Mouse (Mus musculus) gastrocnemius, postnatal 4 days (tissue): ENCODE measurements at regions not wholly inside any gene's neighbourhood (a gene's known extent, or its start where the extent isn't known, plus 50 kb on each side); places are given as distances from the start of the nearest gene placed in this dataset.

ENCODE experiments used
- DNase-seq, 2 experiments: peaks; one replicate each; pipeline ENCODE4 v3.0.0; 2021 to 2022; ENCODE audit warnings: low spot score in 2 of 2, mixed read lengths in 2 of 2

- DNase-seq = no peak
These were observed 56.1 kb upstream of the Rbfox1 start for GRCm38 (mm10) chr16:5829071-5829470.

GRCm38 (mm10) chr16:5823316-5823715, 61.8 kb upstream of the Rbfox1 start:
- DNase-seq = no peak

- no peak for DNase-seq
These were observed 68.0 kb upstream of the Rbfox1 start for GRCm38 (mm10) chr16:5817166-5817565.

- DNase-seq = no peak
These were observed 72.8 kb upstream of the Rbfox1 start for GRCm38 (mm10) chr16:5812245-5812820.

- no peak for DNase-seq
These were observed 73.5 kb upstream of the Rbfox1 start for GRCm38 (mm10) chr16:5811654-5811992.

- no peak for DNase-seq
These were observed 74.0 kb upstream of the Rbfox1 start for GRCm38 (mm10) chr16:5810986-5811653.

GRCm38 (mm10) chr16:5798188-5798587, 87.0 kb upstream of the Rbfox1 start:
- no peak for DNase-seq

- no peak for DNase-seq
These were observed 92.9 kb upstream of the Rbfox1 start for GRCm38 (mm10) chr16:5792216-5792615.

- DNase-seq = no peak
These were observed 95.0 kb upstream of the Rbfox1 start for GRCm38 (mm10) chr16:5790161-5790560.

- DNase-seq = no peak
These were observed 97.9 kb upstream of the Rbfox1 start for GRCm38 (mm10) chr16:5787206-5787605.

GRCm38 (mm10) chr16:5766771-5767421, 118.3 kb upstream of the Rbfox1 start:
- no peak for DNase-seq

- peak in 1 of 2 experiments; percentile 22 for DNase-seq
These were observed 120.0 kb upstream of the Rbfox1 start for GRCm38 (mm10) chr16:5765143-5765542.

- DNase-seq = no peak
These were observed 124.3 kb upstream of the Rbfox1 start for GRCm38 (mm10) chr16:5760821-5761220.

- DNase-seq = no peak
These were observed 126.1 kb upstream of the Rbfox1 start for GRCm38 (mm10) chr16:5759021-5759420.

- no peak for DNase-seq
These were observed 142.2 kb upstream of the Rbfox1 start for GRCm38 (mm10) chr16:5742716-5743507.

- DNase-seq = no peak
These were observed 144.4 kb upstream of the Rbfox1 start for GRCm38 (mm10) chr16:5740776-5741175.

GRCm38 (mm10) chr16:5733608-5734007, 151.5 kb upstream of the Rbfox1 start:
- no peak for DNase-seq

GRCm38 (mm10) chr16:5722506-5722905, 162.6 kb upstream of the Rbfox1 start:
- no peak for DNase-seq

GRCm38 (mm10) chr16:5713476-5713875, 171.7 kb upstream of the Rbfox1 start:
- no peak for DNase-seq

- DNase-seq = no peak
These were observed 175.3 kb upstream of the Rbfox1 start for GRCm38 (mm10) chr16:5709831-5710230.

GRCm38 (mm10) chr16:5700731-5701255, 184.4 kb upstream of the Rbfox1 start:
- peak in 1 of 2 experiments; percentile 15 for DNase-seq

GRCm38 (mm10) chr16:5688322-5688721, 196.8 kb upstream of the Rbfox1 start:
- no peak for DNase-seq
